Mouse (Mus musculus): ENCODE data around the gene Prr14.
"Not testable (repeated sequence)": the region's sequence is repeated elsewhere in the genome, so short reads cannot be mapped to it uniquely, and the experiment has no call there.

The Prr14 gene

GRCm38 (mm10) chr7:127471646-127472010, 12.2 kb downstream of the Prr14 start:
- peak in 1 of 2 experiments; percentile 72 for DNase-seq (ENCODE audit: low spot score in 2 of 2)

GRCm38 (mm10) chr7:127472060-127472459, 12.6 kb downstream of the Prr14 start:
- DNase-seq (ENCODE audit: low spot score in 2 of 2) = no peak

- no peak for DNase-seq (ENCODE audit: low spot score in 2 of 2)
These were observed 14.3 kb downstream of the Prr14 start for GRCm38 (mm10) chr7:127473705-127474104.

DNA sequence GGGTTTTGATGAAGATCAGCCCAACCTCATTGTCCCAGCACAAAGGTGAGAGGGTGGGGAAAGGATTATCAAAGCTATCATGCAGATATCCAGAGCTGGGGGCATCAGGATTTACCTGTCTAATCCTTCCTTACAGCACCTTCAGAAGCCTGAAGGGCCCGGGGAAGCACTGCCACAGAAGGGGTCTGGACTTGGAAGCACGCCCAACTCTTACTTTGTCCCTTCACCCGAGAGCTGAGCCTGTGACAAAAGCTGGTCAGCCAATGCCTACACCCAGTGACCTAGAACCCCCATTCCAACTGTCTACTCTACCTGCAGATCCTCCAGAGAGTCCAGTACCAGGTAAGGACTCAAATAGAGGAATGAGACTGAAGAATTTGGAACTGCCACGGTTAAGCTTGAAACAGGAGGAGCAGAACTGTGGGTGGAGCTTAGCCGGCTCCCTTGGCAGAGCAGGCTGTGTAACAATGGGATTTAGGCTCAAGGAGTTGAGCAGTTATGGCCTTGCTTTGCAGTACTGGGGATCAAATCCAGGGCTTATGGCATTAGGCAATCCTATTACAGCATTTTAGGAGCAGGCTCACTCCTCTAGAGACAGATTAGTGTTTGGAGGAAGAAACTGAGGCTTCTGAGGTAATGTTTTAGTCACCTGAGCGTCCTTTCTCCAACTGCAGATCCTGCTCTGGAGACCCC, 15.1 kb downstream of the Prr14 start:
- DNase-seq (ENCODE audit: low spot score in 2 of 2) = no peak

GRCm38 (mm10) chr7:127475186-127475740, 15.9 kb downstream of the Prr14 start:
- DNase-seq (ENCODE audit: low spot score in 2 of 2) = no peak

- no peak for DNase-seq (ENCODE audit: low spot score in 2 of 2)
These were observed 16.9 kb downstream of the Prr14 start for GRCm38 (mm10) chr7:127476336-127476735.

GRCm38 (mm10) chr7:127476855-127477254, 17.4 kb downstream of the Prr14 start:
- DNase-seq (ENCODE audit: low spot score in 2 of 2) = no peak

GRCm38 (mm10) chr7:127477687-127478634, 18.6 kb downstream of the Prr14 start:
- DNase-seq (ENCODE audit: low spot score in 2 of 2) = peak; percentile 98 to 100

DNA sequence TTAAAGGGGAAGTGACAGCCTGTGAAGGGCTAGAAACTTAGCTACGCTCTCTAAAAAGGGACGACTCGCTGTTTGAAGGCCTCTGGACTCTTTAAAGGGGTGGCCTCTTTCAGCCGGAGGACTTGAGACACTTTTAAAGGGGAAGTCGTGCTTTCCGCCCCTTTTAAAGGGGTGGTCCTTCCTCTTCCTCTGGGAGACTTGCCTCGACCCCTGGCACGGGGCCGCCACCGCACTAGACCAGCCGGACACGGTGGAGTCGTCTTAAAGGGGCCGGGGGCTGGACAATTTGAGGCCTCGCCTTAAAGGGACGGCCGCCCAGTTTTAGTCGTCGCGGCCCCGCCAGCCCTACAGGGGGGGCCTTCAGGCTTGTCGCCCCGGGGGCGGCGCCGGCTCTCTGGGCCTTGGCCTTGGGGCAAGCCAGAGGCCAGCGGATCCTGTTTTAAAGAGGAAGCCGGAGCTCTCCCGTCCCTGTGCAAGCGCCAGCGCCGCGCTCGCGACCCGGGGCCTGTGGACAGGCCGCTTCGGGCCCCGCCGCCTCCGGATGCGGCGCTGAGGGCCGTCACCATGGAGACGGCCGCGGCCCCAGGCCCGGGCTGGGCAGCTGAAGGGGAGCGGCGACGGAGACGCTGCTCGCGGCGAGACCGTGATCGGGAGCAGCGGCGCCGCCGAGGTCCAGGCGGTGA, 19.4 kb downstream of the Prr14 start, which contains the start of gene Fbrs:
Gene Fbrs, plus strand, starts transcription at position 565 of the 683 bp plus-strand sequence.
- peak in 1 of 2 experiments; percentile 85 for DNase-seq (ENCODE audit: low spot score in 2 of 2)

DNA sequence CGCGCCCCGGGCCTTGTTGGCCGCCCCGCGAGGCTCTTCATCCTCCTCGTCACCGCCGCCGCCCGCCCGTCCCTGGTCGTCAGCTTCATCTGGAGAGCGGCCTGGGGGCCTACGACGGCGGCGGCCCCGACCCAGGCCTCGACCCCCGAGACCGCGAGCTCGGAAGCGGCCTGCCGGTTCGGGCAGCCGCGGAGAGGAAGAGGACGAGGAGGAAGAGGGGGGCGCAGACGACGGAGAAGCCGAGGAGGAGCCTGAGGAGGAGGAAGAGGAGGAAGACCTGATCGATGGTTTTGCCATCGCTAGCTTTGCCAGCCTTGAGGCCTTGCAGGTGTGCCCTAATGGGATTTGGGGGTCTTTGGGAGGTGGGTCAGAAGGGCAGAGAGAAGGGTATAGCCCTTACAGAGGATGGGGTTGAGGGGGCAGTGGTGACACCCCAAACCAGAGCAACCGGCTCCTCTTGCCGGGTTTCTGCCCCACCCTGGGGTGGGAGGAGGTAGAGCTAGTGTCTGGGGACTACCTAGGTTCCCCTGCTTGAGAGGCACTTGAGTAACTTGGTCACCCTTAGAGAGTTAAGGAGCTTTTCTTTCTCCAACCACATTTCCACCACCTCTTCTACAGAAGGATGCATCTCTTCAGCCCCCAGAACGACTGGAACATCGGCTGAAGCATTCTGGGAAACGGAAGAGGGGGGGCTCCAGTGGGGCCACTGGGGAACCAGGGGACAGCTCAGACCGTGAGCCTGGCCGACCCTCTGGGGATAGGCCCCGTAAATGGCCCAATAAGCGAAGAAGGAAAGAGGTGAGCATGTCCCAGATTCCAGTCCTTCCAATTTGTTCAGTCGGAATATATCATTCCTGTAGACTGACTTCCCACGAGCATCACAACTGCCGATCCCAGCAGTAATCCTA, 20.2 kb downstream of the Prr14 start:
- DNase-seq (ENCODE audit: low spot score in 2 of 2) = peak; percentile 63 to 71

DNA sequence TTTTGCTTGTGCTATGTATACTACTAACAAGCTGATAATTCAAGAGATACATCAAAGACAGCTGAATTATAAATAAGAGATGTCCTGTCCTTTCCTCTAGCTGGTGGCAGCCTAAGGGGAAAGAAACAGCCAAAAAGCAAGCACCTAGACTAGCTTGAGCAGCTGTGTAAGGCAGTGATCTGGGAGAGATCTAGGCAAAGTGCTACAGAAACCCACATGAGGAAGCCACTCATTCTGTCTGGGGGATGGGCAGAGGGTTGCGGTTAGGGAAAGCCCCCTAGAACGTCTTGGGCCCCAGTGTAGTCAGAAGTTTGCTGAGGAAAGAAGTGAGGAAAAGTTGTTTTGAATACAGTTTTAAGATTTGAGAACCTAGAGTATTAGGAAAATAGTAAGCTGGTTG, 20.9 kb downstream of the Prr14 start:
- DNase-seq (ENCODE audit: low spot score in 2 of 2) = peak; percentile 38 to 75

GRCm38 (mm10) chr7:127485416-127485815, 26.0 kb downstream of the Prr14 start:
- no peak for DNase-seq (ENCODE audit: low spot score in 2 of 2)

DNA sequence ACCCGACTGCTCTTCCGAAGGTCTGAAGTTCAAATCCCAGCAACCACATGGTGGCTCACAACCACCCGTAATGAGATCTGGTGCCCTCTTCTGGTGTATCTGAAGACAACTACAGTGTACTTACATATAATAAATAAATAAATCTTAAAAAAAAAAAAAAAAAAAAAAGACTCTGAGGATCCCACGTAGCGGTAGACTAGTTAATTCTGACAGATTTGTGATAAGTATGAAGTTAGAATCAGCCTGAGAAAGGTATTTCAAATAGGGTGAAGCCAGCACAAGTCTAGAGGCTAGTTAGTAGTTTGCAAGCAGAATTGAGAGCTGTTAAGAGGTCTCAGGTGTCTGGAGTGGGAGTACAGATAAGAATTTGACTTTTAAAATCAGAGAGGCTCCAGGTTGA, 29.0 kb downstream of the Prr14 start:
- not testable (repeated sequence) for DNase-seq (ENCODE audit: low spot score in 2 of 2)

GRCm38 (mm10) chr7:127489982-127490381, 30.6 kb downstream of the Prr14 start:
- DNase-seq (ENCODE audit: low spot score in 2 of 2) = no peak

DNA sequence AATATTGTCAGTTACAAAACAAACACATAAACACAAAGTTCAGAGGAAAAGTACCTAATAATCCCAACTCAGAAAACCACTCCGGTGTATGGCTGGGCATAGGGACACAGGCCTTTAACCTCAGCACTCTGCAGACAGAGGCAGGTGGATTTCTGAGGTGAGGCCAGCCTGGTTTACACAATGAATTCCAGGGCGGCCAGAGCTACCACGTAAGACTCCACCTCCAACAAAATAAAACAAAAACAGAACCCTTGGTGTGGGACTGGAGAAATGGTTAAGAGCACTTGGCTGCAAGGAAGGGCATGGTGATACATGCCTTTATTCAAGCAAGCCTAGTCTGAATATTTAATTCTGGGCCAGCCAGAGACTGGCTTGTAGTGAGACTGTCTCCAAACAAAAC, 32.4 kb downstream of the Prr14 start:
- DNase-seq (ENCODE audit: low spot score in 2 of 2) = no peak

DNA sequence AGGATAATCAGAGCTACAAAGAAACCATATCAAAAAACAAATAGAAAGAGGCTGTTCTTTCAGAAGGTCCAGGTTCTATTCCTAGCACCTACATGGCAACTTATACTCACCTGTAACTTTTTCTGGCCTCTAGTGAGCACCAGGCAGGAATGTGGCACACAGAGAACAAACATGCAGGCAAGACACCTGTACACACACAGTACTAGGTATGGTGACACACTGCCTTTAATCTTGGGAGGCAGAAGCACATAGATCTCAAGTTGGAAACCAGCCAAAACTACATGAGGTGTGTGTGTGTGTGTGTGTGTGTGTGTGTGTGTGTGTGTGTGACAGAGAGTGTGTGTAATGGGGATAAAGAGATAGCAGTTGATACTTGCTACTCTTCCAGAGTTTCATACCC, 35.2 kb downstream of the Prr14 start:
- no peak for DNase-seq (ENCODE audit: low spot score in 2 of 2)

- DNase-seq (ENCODE audit: low spot score in 2 of 2) = no peak
These were observed 38.0 kb downstream of the Prr14 start for GRCm38 (mm10) chr7:127497382-127497781.

DNA sequence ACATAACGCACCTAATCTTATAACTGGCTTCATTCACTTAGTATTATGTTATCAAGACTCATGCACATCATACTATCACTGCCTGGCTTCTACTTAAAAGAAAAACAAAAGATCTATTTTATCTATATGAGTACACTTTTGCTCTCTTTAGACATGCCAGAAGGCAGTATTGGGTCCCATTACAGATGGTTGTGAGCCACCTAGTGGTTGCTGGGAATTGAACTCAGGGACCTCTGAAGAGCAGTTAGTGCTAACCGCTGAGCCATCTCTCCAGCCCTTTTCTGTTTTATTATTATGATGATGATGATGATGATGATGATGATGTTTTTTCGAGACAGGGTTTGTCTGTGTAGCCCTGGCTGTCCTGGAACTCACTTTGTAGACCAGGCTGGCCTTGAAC, 39.0 kb downstream of the Prr14 start:
- DNase-seq (ENCODE audit: low spot score in 2 of 2) = peak in 1 of 2 experiments; percentile 69

- DNase-seq (ENCODE audit: low spot score in 2 of 2) = no peak
These were observed 48.9 kb downstream of the Prr14 start for GRCm38 (mm10) chr7:127508291-127508690.

- DNase-seq (ENCODE audit: low spot score in 2 of 2) = not testable (repeated sequence)
These were observed 50.4 kb downstream of the Prr14 start for GRCm38 (mm10) chr7:127509830-127510229.

DNA sequence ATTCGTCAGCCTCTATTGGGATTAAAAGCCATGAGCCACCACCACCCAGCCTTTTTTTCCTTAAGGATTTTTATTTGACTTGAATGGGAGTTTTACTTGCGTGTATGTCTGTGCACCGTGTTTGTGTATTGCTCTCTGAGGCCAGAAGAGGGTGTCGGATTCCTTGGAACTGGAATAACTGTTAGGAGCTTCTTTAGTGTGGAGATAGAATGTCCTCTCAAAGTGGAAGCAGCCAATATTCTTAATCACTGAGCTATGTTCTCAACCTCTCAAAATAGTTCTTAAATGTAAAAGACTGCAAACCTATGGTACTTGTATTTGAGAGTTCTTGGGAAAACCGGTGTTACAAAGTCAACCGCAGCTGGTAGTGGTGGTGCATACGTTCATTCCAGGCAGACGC, 51.8 kb downstream of the Prr14 start:
- DNase-seq (ENCODE audit: low spot score in 2 of 2) = no peak
